24 mouse cellular contexts compared by ENCODE assay signal in genomic region chr1:106703183-106703582, GRCm38 (mm10). TPM values are rescaled to one million over a fixed set of nuclear protein-coding genes. Genes with fewer than 3 reads are reported as not detected.
DNase-seq lines count a peak whose midpoint lies in the region; ATAC-seq and TF ChIP-seq lines count a peak whose summit lies in the region.
"Had no signal": no experiment of that assay in that cellular context is flagged by ENCODE, and none has a peak within 500 bp of the region (broad histone marks: within the 10 kb centered on the region; RNA-seq: fewer than 3 reads in every experiment).

No protein-coding gene starts in this region.

- H3K4me3 ChIP-seq in hindbrain, embryonic 14.5 days (replicated peaks; ENCODE audit: low read length): no peak overlapping the region
- H3K4me3 ChIP-seq in hindbrain, embryonic 11.5 days (ENCODE audit: low read depth, low read length): no peak overlapping the region
- no peak overlapping the region for H3K4me3 ChIP-seq in midbrain, embryonic 12.5 days
- no peak overlapping the region for H3K4me3 ChIP-seq in midbrain, embryonic 14.5 days (replicated peaks; ENCODE audit: low read depth, low read length)
- no peak overlapping the region for H3K4me3 ChIP-seq in myocyte
- H3K4me3 ChIP-seq in left cerebral cortex, adult 2 months: no peak overlapping the region
- H3K4me3 ChIP-seq: embryonic facial prominence, embryonic 15.5 days; heart, adult 2 months; limb, embryonic 12.5 days; liver, embryonic 13.5 days had no signal

- H3K9ac ChIP-seq in hindbrain, embryonic 14.5 days: no peak overlapping the region
- no peak overlapping the region for H3K9ac ChIP-seq in hindbrain, embryonic 11.5 days (ENCODE audit: low read depth, low read length)
- H3K9ac ChIP-seq in midbrain, embryonic 12.5 days (replicated peaks): no peak overlapping the region
- no peak overlapping the region for H3K9ac ChIP-seq in midbrain, embryonic 14.5 days (replicated peaks; ENCODE audit: low read length)
- H3K9ac ChIP-seq: embryonic facial prominence, embryonic 15.5 days; limb, embryonic 12.5 days; liver, embryonic 13.5 days had no signal

- no peaks in the 10 kb centered on the region for H3K27me3 ChIP-seq in hindbrain, embryonic 14.5 days (ENCODE audit: control insufficient read depth, insufficient read depth, low read length)
- H3K27me3 ChIP-seq in hindbrain, embryonic 11.5 days (ENCODE audit: control insufficient read depth, insufficient read depth, low read length): no peaks in the 10 kb centered on the region
- no peaks in the 10 kb centered on the region for H3K27me3 ChIP-seq in midbrain, embryonic 12.5 days
- H3K27me3 ChIP-seq in midbrain, embryonic 14.5 days (ENCODE audit: control insufficient read depth, insufficient read depth, low read length): no peaks in the 10 kb centered on the region
- no peaks in the 10 kb centered on the region for H3K27me3 ChIP-seq in myocyte (ENCODE audit: control insufficient read depth, insufficient read depth, insufficient read length)
- H3K27me3 ChIP-seq: embryonic facial prominence, embryonic 15.5 days; limb, embryonic 12.5 days; liver, embryonic 13.5 days had no signal

- no peak overlapping the region for H3ac ChIP-seq in myocyte (ENCODE audit: control insufficient read depth, insufficient read length)

- TF ChIP-seq POLR2A in myocyte (IDR thresholded peaks at IDR 0.05; ENCODE audit: insufficient read length, low read depth): no peak

- WGBS in hindbrain, embryonic 14.5 days: 64% methylated on average over 3 of the region's 3 CpGs
- WGBS in hindbrain, embryonic 11.5 days: 69% methylated on average over 3 of the region's 3 CpGs
- WGBS in midbrain, embryonic 12.5 days: 70% methylated on average over 3 of the region's 3 CpGs
- 56% methylated on average over 3 of the region's 3 CpGs for WGBS in midbrain, embryonic 14.5 days

- peak; percentile 9; the same call in 1 of the 2 replicates for ATAC-seq in hindbrain, embryonic 14.5 days (ENCODE audit: low FRiP score)
- no peak for ATAC-seq in hindbrain, embryonic 11.5 days (ENCODE audit: low FRiP score)
- ATAC-seq in midbrain, embryonic 12.5 days (ENCODE audit: low FRiP score, low read depth): peak; percentile 3; the same call in 1 of the 2 replicates
- ATAC-seq in midbrain, embryonic 14.5 days (ENCODE audit: low FRiP score, low TSS enrichment): no peak
- ATAC-seq: inflammation-experienced regulatory T-cells, adult 6 months had no signal

- H3K27ac ChIP-seq in hindbrain, embryonic 14.5 days: no peak overlapping the region; the same call in 1 of the 2 replicates
- H3K27ac ChIP-seq in hindbrain, embryonic 11.5 days (ENCODE audit: low read depth, low read length): no peak overlapping the region
- H3K27ac ChIP-seq in midbrain, embryonic 12.5 days (replicated peaks): no peak overlapping the region
- no peak overlapping the region for H3K27ac ChIP-seq in midbrain, embryonic 14.5 days (replicated peaks; ENCODE audit: low read depth, low read length)
- H3K27ac ChIP-seq in left cerebral cortex, adult 2 months: no peak overlapping the region
- H3K27ac ChIP-seq: embryonic facial prominence, embryonic 15.5 days; heart, adult 2 months; limb, embryonic 12.5 days; liver, embryonic 13.5 days; macrophage had no signal

- no peaks in the 10 kb centered on the region for H3K36me3 ChIP-seq in hindbrain, embryonic 14.5 days (replicated peaks; ENCODE audit: control insufficient read depth, insufficient read depth)
- no peaks in the 10 kb centered on the region for H3K36me3 ChIP-seq in hindbrain, embryonic 11.5 days (ENCODE audit: control insufficient read depth, insufficient read depth, low read length)
- H3K36me3 ChIP-seq in midbrain, embryonic 12.5 days: no peaks in the 10 kb centered on the region
- H3K36me3 ChIP-seq in midbrain, embryonic 14.5 days (ENCODE audit: control insufficient read depth, insufficient read depth, low read length): no peaks in the 10 kb centered on the region
- H3K36me3 ChIP-seq in myocyte (ENCODE audit: control insufficient read depth, insufficient read depth): no peaks in the 10 kb centered on the region
- H3K36me3 ChIP-seq: embryonic facial prominence, embryonic 15.5 days; G1E; limb, embryonic 12.5 days; liver, embryonic 13.5 days had no signal

- H3K9me3 ChIP-seq in hindbrain, embryonic 14.5 days (ENCODE audit: control insufficient read depth, low read length): no peaks in the 10 kb centered on the region
- no peaks in the 10 kb centered on the region for H3K9me3 ChIP-seq in hindbrain, embryonic 11.5 days (ENCODE audit: control insufficient read depth, low read length)
- H3K9me3 ChIP-seq in midbrain, embryonic 12.5 days: no peaks in the 10 kb centered on the region
- no peaks in the 10 kb centered on the region for H3K9me3 ChIP-seq in midbrain, embryonic 14.5 days (ENCODE audit: control insufficient read depth, low read length)
- H3K9me3 ChIP-seq: embryonic facial prominence, embryonic 15.5 days; G1E; limb, embryonic 12.5 days; liver, embryonic 13.5 days had no signal

- no peak for TF ChIP-seq CTCF in left cerebral cortex, adult 2 months (IDR thresholded peaks at IDR 0.05)

- H3K4me2 ChIP-seq in hindbrain, embryonic 14.5 days (replicated peaks): no peak overlapping the region
- H3K4me2 ChIP-seq in hindbrain, embryonic 11.5 days (replicated peaks; ENCODE audit: low read depth, low read length): no peak overlapping the region
- no peak overlapping the region for H3K4me2 ChIP-seq in midbrain, embryonic 12.5 days (replicated peaks)
- H3K4me2 ChIP-seq in midbrain, embryonic 14.5 days (ENCODE audit: low read length): no peak overlapping the region
- H3K4me2 ChIP-seq in myocyte (ENCODE audit: low read depth): peak overlapping the region; percentile 46
- H3K4me2 ChIP-seq: embryonic facial prominence, embryonic 15.5 days; limb, embryonic 12.5 days; liver, embryonic 13.5 days had no signal

- DNase-seq in heart, adult 11 months: peak; percentile 83
- DNase-seq in heart, postnatal 10 days: no peak
- no peak for DNase-seq in hindbrain, embryonic 14.5 days (ENCODE audit: low spot score)
- no peak for DNase-seq in hindbrain, embryonic 11.5 days (ENCODE audit: low spot score)
- DNase-seq in midbrain, embryonic 14.5 days: no peak
- no peak for DNase-seq in left cerebral cortex, adult 2 months (ENCODE audit: extremely low spot score in 1 of 2, low spot score in 2 of 2)
- DNase-seq: adrenal gland, adult 2 months; cerebellum, adult 11 months; gastrocnemius, postnatal 10 days; heart, adult 2 months; kidney, adult 18-20 months; kidney, postnatal 14 days; layer of hippocampus, postnatal 36 days; liver, embryonic 13.5 days; lung, adult 2 months; thymus, adult 18-20 months; thymus, postnatal 36 days had no signal

- peaks cover 9% of the 10 kb centered on the region for H3K79me2 ChIP-seq in myocyte (ENCODE audit: control insufficient read depth, insufficient read depth)

- peaks cover 6% of the 10 kb centered on the region; the same call in 1 of the 2 replicates for H3K4me1 ChIP-seq in hindbrain, embryonic 14.5 days (replicated peaks; ENCODE audit: control insufficient read depth, insufficient read depth, low read length)
- H3K4me1 ChIP-seq in hindbrain, embryonic 11.5 days (replicated peaks; ENCODE audit: control insufficient read depth, insufficient read depth, low read length): no peaks in the 10 kb centered on the region
- H3K4me1 ChIP-seq in midbrain, embryonic 12.5 days: peaks cover 8% of the 10 kb centered on the region; the same call in 1 of the 2 replicates
- 0 out of 2 replicates have a peak, but pooled peaks cover 6% of the 10 kb centered on the region for H3K4me1 ChIP-seq in midbrain, embryonic 14.5 days (ENCODE audit: control insufficient read depth, insufficient read depth, low read length)
- H3K4me1 ChIP-seq: embryonic facial prominence, embryonic 15.5 days; liver, embryonic 13.5 days had no signal

- intact Hi-C loops in heart, postnatal 10 days (cut with DNase I): no loop called here
- intact Hi-C loops in left cerebral cortex, adult 2 months (cut with DNase I): no loop called here

TF ChIP-seq in myocyte, 11 proteins besides CTCF, POLR2A, EP300 and RAD21:
- no peak for TF ChIP-seq TCF3 (IDR thresholded peaks at IDR 0.05; ENCODE audit: insufficient read length, low read depth)
- no peak for TF ChIP-seq REST (IDR thresholded peaks at IDR 0.05; ENCODE audit: insufficient read depth, insufficient read length)
- no peak for TF ChIP-seq USF1 (IDR thresholded peaks at IDR 0.05; ENCODE audit: low read depth)

RNA-seq across cellular contexts. Expression of gene Bcl2, which starts 10.9 kb away (rescaled TPM):
- 10 to 100 TPM in 1 of 2 experiments, 1 to 10 TPM in 1; 9.1 to 10.2 TPM for total RNA-seq in heart, postnatal 10 days (2021)
- polyA plus RNA-seq in hindbrain, embryonic 14.5 days (2014; fragmentation: Nextera tagmentation; extraction: Ambion mirVana): 11.4 and 11.9 TPM in 2 replicates
- polyA plus RNA-seq in hindbrain, embryonic 11.5 days (2014; fragmentation: Nextera tagmentation; extraction: Ambion mirVana): 5.9 and 6.9 TPM in 2 replicates
- polyA plus RNA-seq in midbrain, embryonic 12.5 days (2016; fragmentation: Nextera tagmentation; extraction: Ambion mirVana): 11.1 and 11.3 TPM in 2 replicates
- 10.7 and 12.2 TPM in 2 replicates for polyA plus RNA-seq in midbrain, embryonic 14.5 days (2014; fragmentation: Nextera tagmentation; extraction: Ambion mirVana)
- 1.9 TPM for polyA plus RNA-seq in myocyte (2012; fragmentation: generic; extraction: Trizol)
- total RNA-seq in left cerebral cortex, adult 2 months (2021): 10 to 100 TPM; 14.5 to 17.5 TPM

RNA-seq across cellular contexts. Expression of gene Kdsr, which starts 56.3 kb away (rescaled TPM):
- 10 to 100 TPM in 1 of 2 experiments, 1 to 10 TPM in 1; 9.0 to 10.2 TPM for total RNA-seq in heart, postnatal 10 days (2021)
- 15.2 and 16.1 TPM in 2 replicates for polyA plus RNA-seq in hindbrain, embryonic 14.5 days (2014; fragmentation: Nextera tagmentation; extraction: Ambion mirVana)
- polyA plus RNA-seq in hindbrain, embryonic 11.5 days (2014; fragmentation: Nextera tagmentation; extraction: Ambion mirVana): 9.8 and 10.3 TPM in 2 replicates
- polyA plus RNA-seq in midbrain, embryonic 12.5 days (2016; fragmentation: Nextera tagmentation; extraction: Ambion mirVana): 9.5 and 9.7 TPM in 2 replicates
- 14.3 and 18.1 TPM in 2 replicates for polyA plus RNA-seq in midbrain, embryonic 14.5 days (2014; fragmentation: Nextera tagmentation; extraction: Ambion mirVana)
- polyA plus RNA-seq in myocyte (2012; fragmentation: generic; extraction: Trizol): 9.9 TPM
- 10 to 100 TPM; 26.4 to 28.3 TPM for total RNA-seq in left cerebral cortex, adult 2 months (2021)

Comparison
In these comparisons a context has a peak if more than half of its experiments do, and no peak if none do; other contexts are left out.
1. ATAC-seq: peak in hindbrain, embryonic 14.5 days (single experiment) and midbrain, embryonic 12.5 days (single experiment); none in hindbrain, embryonic 11.5 days (single experiment) and midbrain, embryonic 14.5 days (single experiment).